Mouse (Mus musculus): Measurements from ENCODE around the gene Kcnf1. TPM values are rescaled to one million over a fixed set of nuclear protein-coding genes. Genes with fewer than 3 reads are reported as not detected.

Gene Kcnf1
- polyA plus RNA-seq (2014; fragmentation: Illumina TruSeq; extraction: RNeasy Lipid Tissue Mini Kit (QIAGEN cat#74804); ENCODE audit: low replicate concordance): 0.89 TPM

GRCm38 (mm10) chr12:17176757-17177092, at the start of gene Kcnf1:
Gene Kcnf1 (minus strand): TSS chr12:17176888.

Other genes starting within 250 kb of the Kcnf1 start
- gene Pqlc3, start 176.5 kb downstream of the Kcnf1 start, polyA plus RNA-seq (2014; fragmentation: Illumina TruSeq; extraction: RNeasy Lipid Tissue Mini Kit (QIAGEN cat#74804); ENCODE audit: low replicate concordance): 29.9 TPM
- not detected for gene 2410004P03Rik, start 165.2 kb downstream of the Kcnf1 start, polyA plus RNA-seq (2014; fragmentation: Illumina TruSeq; extraction: RNeasy Lipid Tissue Mini Kit (QIAGEN cat#74804); ENCODE audit: low replicate concordance)
- gene Pdia6, start 89.7 kb upstream of the Kcnf1 start, polyA plus RNA-seq (2014; fragmentation: Illumina TruSeq; extraction: RNeasy Lipid Tissue Mini Kit (QIAGEN cat#74804); ENCODE audit: low replicate concordance): 47.2 TPM
- gene Atp6v1c2, start 152.5 kb upstream of the Kcnf1 start, polyA plus RNA-seq (2014; fragmentation: Illumina TruSeq; extraction: RNeasy Lipid Tissue Mini Kit (QIAGEN cat#74804); ENCODE audit: low replicate concordance): not detected
- 7.1 TPM for gene Nol10, start 171.6 kb upstream of the Kcnf1 start, polyA plus RNA-seq (2014; fragmentation: Illumina TruSeq; extraction: RNeasy Lipid Tissue Mini Kit (QIAGEN cat#74804); ENCODE audit: low replicate concordance)

All from small intestine, adult 10 weeks (tissue).